Mouse (Mus musculus) bone marrow, adult 2 months (tissue): Measurements from ENCODE around the gene Ica1.

Source experiments
- CTCF ChIP-seq: fragments of 200-500 bp; IDR thresholded peaks from 2 replicates; pipeline ENCODE4 v1.5.1; 2011; ENCODE audit warnings: low read length, control low read depth; ENCODE audit not compliant: control insufficient read depth, insufficient read depth
- POLR2A ChIP-seq: fragments of 200-500 bp; IDR thresholded peaks from 2 replicates; pipeline ENCODE4 v1.6.1; 2011; ENCODE audit warnings: low read depth, mild to moderate bottlenecking, control low read depth, low read length, borderline replicate concordance; ENCODE audit not compliant: control insufficient read depth

- TF ChIP-seq CTCF (no peak), POLR2A (no peak)
These were observed 145.6 kb downstream of the Ica1 start for GRCm38 (mm10) chr6:8632701-8633100.
